Mouse (Mus musculus) R1 (cell line): ENCODE measurements around the gene St6galnac5.

ENCODE experiments used
- DNase-seq: peaks from one replicate; pipeline ENCODE4 v3.0.0-alpha.2; 2018; ENCODE audit warnings: low read depth, low spot score

St6galnac5 gene

DNA sequence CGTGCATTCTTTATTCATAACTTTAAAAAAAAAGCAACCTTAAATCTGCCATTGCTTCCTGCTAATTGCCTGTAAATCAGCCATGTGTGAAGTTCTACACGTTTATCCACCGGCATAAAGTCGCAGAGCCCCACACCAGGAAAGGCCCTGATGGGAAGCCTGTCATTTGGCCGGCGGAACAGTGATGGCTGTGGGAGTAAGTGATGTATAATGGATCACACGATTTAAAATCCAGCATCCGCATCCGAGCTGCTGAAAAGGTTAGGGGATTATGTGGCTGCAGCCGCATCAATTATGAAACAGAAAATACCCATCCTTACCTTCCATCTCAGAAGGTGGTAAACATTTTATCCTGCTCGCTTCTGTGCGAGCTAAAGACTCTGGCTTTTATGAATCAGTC lies 110.0 kb downstream of the St6galnac5 start:
- no peak for DNase-seq

DNA sequence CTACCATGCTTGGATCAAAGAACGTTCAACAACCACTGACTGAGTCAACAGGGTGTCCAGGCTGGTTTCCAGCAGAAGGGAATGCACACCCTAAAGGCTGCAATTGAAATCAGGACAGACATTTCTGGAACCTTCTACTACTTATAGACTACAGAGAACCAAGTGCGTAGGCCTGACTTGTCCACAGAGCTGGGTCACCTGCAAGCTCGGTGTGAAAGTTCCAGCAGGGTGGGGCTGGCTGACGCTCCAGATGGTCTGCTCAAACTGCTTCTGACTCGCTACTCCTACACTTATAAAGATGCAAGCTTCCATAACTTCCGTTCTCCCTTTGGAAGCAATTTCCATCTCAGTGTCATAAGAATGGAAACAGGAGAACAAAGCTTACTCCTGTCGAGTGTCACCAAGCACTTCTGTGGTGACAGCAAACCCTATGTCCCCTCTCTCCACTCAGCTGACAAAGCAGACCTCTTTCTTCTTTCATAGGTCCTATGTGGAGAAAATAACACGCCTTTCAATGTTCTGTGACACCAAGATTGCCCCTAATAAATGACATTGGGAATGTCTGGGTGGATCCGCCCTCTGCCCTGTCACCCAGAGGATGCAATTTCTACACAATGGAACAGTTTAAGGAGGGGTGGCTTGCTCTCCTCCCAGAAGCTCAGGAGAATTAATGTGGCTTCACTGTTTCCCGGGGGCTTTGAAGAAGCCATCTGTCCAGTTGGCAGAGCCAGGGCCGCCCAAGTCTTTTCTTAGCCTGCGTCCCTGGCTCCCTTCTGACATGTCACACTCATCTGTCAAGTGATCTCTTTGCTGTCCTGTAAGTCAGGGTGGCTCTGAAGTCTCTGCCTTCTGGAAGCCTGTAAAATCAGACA lies 114.2 kb downstream of the St6galnac5 start:
- no peak for DNase-seq

DNA sequence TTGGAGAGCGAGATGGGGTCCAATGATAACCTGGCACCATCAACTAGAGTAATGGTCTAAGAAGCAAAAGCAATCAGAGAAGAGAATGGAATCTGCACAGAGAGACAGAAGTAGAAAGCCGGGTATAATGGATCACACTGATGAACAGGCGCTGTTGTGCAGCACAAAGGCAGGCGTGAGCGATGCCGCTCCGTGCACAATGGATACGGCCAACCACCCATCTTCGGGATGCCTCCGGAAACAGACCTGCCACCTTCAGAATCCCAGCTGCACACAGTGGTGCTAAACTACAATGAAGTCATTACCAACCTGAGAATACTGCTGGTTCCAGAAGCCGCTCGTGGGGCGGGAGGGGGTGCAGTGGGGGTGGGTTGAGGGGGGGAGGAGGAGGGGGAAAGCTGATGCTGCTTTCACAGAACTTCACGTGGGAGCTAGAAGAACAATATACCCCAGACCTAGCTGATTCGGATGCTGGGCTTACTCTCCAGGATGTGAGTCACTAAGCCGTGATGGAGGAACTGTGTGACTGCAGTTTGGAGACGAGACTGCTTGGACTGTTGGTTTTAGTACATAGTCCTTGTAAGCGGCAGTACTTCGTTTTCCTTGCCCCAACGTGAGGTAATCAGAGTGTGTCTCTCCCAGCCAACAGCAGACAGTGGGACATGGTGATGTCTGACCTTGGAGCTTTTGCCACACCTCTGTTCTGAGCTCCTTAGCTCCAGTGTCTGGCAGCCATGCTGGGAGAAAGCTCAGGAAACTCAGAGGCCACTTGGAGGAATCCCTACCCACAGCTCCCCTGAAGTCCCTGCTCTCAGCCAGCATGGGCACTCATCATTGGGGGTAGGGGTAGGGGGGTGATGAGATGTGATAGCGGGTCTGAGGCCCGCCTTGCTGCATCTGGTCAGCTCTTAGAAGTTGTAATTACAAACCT lies 115.7 kb downstream of the St6galnac5 start:
- no peak for DNase-seq

DNA sequence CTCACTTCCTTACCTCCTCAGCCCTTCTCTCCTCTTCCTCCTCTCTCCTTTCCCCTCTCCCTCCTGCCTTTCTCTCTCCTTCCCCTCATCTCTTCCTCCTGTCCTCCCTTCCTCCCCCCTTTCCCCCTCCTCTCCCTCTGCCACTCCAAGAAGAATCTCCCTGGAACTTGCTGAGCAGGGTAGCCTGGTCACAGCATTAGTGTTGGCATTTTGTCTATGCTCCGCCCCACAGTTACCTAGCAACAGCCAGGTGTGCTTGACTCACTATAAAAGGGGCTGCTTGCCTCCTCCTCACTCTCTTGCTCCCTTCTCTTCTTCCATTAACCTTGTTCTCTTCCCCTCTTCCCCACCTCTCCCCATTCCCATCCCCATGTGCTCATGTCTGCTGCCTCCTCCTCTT lies 120.1 kb downstream of the St6galnac5 start:
- DNase-seq, result no peak

DNA sequence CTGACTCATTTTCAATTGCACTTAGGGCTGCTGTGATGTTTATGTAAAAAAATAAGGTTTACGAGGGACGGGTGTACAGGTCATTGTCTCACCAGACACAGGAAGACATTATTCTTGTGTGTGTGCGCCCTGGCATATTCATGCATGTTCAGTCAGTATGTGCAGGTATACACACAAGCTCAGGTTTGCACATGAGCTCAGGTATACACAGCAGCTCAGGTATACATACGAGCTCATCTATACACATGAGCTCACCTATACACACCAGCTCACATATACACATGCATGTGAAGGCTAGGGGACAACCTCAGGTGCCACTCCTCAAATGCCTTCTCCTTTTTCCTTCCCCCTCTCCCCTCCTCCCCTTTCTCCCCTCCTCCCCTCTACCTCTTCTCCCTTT lies 120.6 kb downstream of the St6galnac5 start:
- no peak for DNase-seq

DNA sequence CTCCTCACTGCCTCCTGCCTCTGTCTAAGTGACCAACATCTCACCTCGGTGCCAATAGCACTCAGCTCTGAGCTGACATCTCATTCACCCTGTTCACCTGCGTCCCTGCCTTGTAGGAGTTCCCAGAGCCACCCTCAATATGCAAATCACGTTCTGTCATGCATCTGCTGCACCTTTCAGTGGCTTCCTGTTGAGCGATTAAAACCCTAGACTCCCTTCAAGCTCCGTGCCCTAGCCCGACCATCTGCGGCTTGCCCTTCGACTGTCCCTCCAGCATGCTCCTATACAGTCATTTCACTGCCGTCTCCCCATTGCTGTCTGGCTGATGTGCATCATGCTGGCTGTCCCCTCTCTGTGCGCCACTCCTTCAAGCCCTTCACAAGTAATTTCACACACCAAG lies 126.0 kb downstream of the St6galnac5 start:
- no peak for DNase-seq

DNA sequence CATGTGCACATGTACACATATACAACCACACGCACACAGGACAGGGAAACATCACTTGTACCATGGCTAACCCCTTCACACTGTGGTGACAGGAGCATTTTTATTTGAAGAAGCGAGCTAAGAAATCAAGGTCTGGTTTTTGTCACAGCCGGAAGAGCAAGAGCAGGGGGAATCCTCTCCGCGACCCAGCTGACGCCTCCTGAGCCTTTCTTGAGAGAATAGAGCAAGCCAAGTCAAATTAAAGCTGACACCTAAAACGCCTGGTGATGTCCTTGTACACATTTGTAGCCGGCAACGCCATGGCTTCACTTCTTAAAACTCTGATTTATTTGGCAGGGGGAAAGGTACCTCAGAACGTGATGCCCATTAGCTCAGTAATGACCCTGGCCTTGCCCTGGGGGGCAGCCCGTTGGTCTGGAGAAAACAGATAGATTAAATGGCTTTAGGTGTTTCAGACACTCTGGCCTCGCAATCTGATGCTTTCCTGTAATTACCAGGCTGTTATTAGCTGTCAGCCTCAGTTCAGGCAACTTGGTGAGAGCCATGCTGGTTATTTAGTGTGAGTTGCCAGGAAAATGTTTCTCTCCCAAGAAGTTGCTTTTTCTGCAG lies 126.9 kb downstream of the St6galnac5 start:
- no peak for DNase-seq

DNA sequence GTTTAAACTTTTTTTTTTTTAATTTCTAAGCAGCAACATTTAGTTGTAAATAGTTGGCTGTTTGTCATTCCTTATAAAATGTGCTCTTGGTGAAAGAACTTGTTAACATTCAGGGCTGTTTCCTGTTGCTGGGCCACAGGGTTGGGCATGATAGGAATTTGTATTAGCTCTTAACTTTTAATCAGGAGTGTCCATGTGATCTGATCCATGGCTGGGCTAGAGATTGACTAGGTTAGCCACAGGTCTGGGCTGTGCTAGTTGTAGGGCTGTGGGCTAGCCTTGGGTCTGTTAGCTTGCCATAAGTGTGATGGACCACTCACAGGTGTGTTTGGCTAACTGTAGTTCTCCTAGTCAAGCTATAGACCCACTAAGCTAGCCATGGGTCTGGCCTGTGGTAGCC lies 138.1 kb downstream of the St6galnac5 start:
- no peak for DNase-seq

DNA sequence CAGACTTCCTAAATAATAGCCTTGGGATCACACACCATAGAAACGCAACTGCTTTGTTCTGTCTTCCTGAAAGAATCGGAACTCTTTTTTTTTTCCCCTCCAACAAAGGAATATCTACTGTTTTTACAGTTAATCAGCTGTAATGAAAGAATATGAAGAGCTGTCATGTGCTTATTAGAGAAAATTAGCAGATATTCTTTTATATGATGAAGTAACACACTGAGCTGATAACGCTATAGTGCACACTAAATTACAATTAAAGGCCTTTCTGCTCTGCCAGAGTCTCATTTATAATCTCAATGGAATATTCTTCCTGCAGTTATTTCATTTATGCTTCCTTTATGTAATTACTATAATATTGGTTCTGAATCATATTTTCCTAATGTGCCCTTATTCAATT lies 139.4 kb downstream of the St6galnac5 start:
- no peak for DNase-seq

DNA sequence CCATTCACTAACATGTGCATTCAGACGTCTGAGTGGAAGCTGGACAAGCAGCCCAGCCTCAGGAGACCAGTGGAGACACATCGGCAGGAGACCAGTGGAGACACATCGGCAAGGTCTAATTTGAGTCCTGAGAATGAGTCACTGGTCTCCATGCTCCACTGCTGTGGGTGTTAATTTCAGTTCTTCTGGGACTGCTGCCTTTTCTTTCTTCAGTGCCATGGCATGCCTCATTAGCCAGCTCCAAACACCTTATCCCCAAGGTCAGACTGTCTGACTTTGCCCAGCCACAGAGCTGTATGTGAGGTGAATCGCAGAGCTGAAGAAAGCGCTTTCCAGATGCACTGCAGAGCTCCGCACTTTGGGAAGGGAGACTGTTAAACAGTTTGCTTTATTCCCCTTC lies 140.8 kb downstream of the St6galnac5 start:
- no peak for DNase-seq

DNA sequence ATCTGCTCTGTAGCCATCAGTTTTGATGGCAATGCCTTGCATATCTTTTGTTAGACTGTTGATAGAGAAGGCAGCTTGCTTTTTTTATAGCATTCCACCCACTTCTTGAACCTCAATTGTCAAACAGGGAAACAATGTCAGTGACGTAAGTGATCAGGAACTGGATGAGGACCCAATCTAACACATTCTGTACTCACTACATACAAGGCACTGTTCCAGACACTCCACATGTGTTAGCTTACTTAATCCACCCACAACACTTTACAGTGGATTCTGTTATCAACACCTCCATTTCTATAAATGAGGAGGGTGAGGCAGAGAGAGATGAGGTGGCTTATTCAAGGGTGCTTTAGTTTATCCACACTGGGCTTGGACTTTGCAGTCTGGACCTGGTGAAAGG lies 144.1 kb downstream of the St6galnac5 start:
- DNase-seq, result no peak

DNA sequence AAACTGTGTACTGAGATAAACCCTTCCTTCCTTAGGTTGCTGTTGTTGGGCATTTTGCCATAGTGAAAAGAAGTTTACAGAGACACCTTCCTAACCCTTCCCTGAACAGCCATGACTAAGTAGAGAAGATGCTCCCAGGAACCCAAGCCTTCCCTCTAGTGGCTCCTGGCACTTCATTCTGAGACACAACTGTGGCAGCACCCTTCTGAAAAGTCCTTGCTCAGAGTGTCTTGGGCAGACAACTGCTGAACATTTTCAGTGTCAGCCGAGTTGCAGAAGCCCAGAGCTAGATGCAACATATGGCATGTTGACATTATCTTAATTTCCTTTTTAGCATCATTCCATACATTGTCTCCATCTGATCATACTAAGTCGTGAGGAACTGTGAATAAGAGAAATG lies 144.6 kb downstream of the St6galnac5 start:
- DNase-seq, result no peak

DNA sequence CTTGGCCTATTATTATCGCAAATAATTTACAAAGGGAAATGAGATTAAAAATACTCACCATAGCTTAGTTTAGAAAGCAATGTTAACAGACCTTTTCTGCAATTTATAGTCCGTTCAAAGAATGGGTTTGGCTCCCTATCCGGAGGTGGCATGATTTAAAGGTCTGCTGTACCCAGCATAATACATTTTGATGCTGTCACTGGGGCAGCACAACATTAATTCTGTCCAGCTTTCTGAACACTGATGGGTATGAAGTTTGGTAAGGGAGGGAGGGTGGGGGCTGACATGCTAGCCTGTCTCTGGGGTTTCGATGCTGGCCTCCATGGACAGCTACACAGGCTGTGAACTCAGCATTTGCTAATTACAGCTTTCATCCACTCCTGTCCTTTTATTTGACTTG lies 149.6 kb downstream of the St6galnac5 start:
- no peak for DNase-seq

DNA sequence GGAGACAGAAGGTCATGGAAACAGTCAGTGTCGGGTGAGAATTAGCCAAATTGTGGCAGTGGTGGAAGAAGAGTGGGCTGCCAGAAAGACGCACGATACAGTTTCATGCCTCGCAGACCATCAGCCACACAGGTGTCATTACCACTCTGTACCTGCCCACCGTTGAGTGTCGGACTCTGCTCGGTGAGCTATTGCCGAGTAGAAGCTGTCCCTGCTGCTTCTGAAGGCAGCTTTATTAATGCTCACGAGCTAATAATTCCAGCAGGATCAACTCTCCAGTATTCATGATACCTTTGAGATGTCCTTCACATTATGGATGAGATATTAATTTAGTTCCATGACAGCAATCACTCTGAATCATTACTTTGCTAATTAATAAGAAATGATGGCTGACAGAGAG lies 150.1 kb downstream of the St6galnac5 start:
- DNase-seq, result no peak

DNA sequence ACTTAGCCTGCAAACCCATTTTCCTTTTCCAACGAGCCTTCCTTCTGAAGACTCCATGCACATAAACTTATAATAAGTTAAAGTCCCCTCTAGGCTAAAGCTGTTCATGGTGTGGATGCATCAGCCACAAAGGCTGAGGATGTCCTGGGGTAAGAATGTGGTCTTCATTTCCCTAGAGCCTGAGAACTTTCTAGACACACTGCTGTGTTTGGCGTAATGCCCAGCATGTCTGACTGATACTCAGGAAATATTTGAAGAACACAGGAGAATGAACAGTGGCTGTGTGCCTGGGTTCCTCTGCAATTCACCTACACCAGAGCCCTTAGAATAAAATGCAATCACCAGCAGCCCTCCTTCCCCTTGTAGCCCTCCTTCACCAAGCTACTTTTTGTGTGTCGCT lies 150.7 kb downstream of the St6galnac5 start:
- no peak for DNase-seq

DNA sequence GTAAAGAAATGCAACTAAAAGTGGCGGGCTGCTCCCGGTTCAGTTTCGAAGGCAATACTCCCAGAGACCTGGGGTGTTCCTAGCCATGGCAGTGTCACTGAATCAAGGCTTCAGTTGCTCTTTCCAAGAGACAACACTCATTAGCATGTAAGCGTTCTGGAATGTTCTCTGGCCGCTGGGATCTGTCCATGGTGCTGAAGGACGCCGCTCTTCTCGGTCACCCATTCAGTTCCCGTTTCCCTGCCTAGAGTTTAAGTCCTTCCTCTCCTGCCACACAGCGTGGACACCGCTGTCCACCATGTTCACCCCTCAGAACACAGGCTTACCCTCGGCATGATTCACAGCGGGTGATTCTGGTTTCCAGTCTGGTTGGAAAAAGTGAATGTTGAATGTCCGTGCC lies 160.8 kb downstream of the St6galnac5 start:
- peak; percentile 78 for DNase-seq

DNA sequence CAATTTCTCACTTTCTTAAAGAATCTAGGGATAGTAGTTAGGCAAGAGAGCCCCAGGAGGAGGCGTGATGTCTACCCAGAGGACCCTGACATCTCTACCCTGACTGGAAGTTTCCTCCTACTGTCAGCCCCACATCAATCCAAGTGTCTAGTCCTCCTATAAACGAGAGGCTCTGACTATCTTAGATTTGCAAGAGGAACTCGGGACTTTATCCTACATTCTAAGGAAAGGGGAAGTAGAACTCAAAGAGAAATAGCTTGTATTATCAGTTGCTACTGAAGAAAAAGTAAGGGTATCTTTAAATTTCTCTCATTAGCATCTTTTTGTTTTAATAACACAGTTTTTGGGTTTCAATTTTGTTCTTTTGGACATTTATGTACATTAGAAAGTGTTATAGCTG lies 161.6 kb downstream of the St6galnac5 start:
- DNase-seq, result no peak

DNA sequence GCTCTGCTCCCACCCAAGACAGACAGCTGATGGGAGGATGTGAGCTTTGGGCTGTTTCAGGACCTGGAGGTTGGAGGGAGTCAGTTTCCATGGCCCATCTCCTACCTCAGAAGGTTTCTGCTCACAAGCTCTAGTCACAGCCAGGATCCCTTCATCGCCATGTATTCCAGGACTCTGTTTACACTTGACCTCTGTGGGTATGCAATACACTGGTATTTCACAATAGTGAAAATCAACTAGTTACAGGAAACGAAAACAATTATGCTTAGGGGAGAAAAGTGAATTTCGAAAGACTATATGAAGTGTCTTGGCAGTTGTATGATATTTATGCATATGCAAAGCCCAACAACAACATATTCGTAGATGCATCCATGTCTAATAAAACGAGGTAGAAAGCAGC lies 166.9 kb downstream of the St6galnac5 start:
- no peak for DNase-seq

DNA sequence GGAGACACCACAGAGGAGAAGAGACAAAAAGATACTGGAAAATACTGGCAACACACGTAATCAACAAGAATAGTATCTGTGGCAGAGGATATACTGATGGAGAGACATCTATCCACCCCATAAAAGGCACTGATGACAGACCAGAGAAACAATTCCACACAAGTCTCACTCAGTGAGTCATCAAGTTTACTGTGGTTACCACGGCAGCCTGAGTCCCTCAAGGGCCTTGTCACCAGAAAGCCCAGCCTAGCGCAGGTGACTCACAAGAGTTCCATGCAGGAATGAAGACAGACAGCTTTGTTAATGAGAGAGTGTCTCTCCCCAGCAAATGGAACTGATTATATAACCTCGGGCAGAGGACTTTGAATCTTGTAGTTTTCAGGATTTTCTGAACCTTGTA lies 168.1 kb downstream of the St6galnac5 start:
- DNase-seq, result no peak

DNA sequence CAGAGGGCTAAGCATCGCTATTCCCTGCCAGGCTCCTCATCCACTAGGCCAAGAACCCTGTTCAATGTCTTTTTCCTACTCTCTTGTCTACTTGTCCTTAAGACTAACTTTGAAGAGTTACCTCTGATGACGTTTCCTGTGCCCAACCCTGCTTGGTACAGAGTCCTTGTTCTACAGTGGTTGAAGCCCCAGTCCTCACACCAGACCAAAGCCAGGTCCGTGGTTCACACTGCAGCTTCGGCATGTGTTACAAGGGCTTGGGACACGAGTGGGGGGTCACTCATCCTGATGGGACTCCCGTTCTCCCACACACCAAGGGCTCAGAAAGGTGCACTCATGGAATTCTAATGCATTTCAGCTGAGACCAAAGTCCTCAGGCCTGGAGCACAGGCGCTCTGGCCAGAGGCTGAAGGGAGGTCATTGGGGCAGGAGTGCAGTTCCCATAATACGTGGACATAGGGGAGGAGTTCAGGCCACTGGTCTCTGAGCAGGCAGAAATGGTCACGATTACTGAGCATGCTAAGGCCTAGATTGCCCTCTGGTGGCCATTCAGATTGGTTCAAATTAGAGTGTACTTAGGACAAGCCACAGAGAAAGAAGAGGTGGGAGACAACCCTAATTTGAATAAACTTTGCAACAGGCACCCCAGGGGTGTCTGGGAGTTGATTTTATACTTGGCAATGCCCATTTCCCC lies 182.2 kb downstream of the St6galnac5 start:
- DNase-seq, result peak; percentile 49

DNA sequence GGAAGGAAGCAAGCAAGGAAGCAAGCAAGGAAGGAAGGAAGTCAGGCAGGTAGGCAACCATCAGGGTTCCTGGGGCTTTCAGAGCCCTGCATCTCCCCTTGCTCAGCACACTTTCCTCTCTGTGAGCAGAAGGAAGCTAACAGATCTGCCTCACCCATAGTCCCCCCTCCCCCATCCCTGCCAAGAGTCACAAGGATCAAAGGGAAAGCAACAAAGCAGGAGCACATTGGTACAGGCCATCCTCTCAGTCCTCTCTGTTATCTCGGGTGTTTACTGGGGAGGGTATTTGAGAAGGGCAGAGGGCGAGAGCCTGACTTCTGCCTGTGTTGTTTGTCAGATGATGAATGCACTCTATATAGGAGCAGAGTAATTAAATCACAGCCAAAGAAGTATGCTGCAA lies 184.7 kb downstream of the St6galnac5 start:
- no peak for DNase-seq

DNA sequence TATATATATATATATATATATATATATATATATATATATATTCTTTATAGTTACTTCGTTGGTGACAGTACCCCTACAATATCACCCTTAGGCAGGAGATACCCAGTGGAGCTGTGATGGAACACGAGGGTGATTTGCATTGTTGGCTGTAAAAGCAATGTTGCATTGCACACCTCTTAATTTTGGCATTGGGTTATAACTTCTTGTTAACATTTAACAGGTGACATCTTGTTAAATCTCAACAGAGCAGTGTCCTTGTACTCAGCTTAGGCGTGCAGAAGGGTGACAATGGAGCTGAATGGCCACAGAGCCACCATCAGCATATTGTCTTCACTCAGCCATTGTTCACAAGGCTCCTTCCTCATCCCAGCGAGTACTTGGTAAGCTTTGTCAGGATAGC lies 185.8 kb downstream of the St6galnac5 start:
- DNase-seq, result no peak
